Mouse (Mus musculus) lung, adult 2 months (tissue): ENCODE measurements around the gene Ica1. TPM values are rescaled to one million over a fixed set of nuclear protein-coding genes. Genes with fewer than 3 reads are reported as not detected.

ENCODE experiments used
- DNase-seq: peaks from one replicate; pipeline ENCODE4 v3.0.0; 2022
- H3K4me1 ChIP-seq: fragments of 200-500 bp; 2 replicates; pipeline ENCODE4 v1.6.1; 2011; ENCODE audit warnings: low read length; ENCODE audit not compliant: control insufficient read depth, insufficient read depth
- H3K4me3 ChIP-seq: fragments of 200-500 bp; replicated peaks from 2 replicates; pipeline ENCODE3; 2011; ENCODE audit warnings: low read depth, mild to moderate bottlenecking, control low read depth, low read length; ENCODE audit errors: extremely low read depth
- CTCF ChIP-seq: fragments of 200-500 bp; IDR thresholded peaks from 2 replicates; pipeline ENCODE4 v1.5.1; 2011; ENCODE audit warnings: mild to moderate bottlenecking, low read length, control low read depth; ENCODE audit not compliant: insufficient read depth
- POLR2A ChIP-seq: fragments of 200-500 bp; IDR thresholded peaks from 2 replicates; pipeline ENCODE4 v1.6.1; 2011; ENCODE audit warnings: low read depth, mild to moderate bottlenecking, control low read depth, low read length, borderline replicate concordance; ENCODE audit errors: extremely low read depth
- WGBS: fragments of 180-500 bp; shearing (Covaris S2); methylation state at CpG from one replicate; pipeline ENCODE4 v1.1.7; 2018; 5-methylcytosine and 5-hydroxymethylcytosine counted together
- polyA plus RNA-seq: library from polyadenylated mRNA; depleted of rRNA; stranded (reverse); fragments of >200 nt; gene quantifications from 2 replicates; pipeline ENCODE4 v1.2.3, GENCODE M21; 2012

Gene Ica1
- polyA plus RNA-seq, 1 experiment: 10.9 TPM

GRCm38 (mm10) chr6:8769803-8770202, 8.5 kb downstream of the Ica1 start:
- TF ChIP-seq CTCF: no peak
- TF ChIP-seq POLR2A: no peak
- no peak for DNase-seq
- H3K4me3 ChIP-seq: peak overlapping the region; percentile 39
- 29% methylated on average over 6 of the region's 6 CpGs for WGBS
- H3K4me1 ChIP-seq: peaks cover 16% of the 10 kb centered on the region

- Histone ChIP-seq H3K4me3 (no peak overlapping the region), H3K4me1 (peaks cover 16% of the 10 kb centered on the region)
- 76% methylated on average over 5 of the region's 5 CpGs for WGBS
- no peak for DNase-seq
- no peak for TF ChIP-seq CTCF
- TF ChIP-seq POLR2A: no peak
Observed at GRCm38 (mm10) chr6:8766652-8767051, 11.6 kb downstream of the Ica1 start.

- Histone ChIP-seq H3K4me1 (peaks cover 9% of the 10 kb centered on the region), H3K4me3 (no peak overlapping the region)
- TF ChIP-seq CTCF: no peak
- DNase-seq: no peak
- 88% methylated on average over 3 of the region's 3 CpGs for WGBS
Observed at GRCm38 (mm10) chr6:8765801-8766200, 12.5 kb downstream of the Ica1 start.

- 66% methylated on average over 1 of the region's 1 CpGs for WGBS
- TF ChIP-seq CTCF: no peak
- no peak for TF ChIP-seq POLR2A
- Histone ChIP-seq H3K4me1 (peaks cover 4% of the 10 kb centered on the region), H3K4me3 (no peak overlapping the region)
- no peak for DNase-seq
Observed at GRCm38 (mm10) chr6:8765064-8765463, 13.2 kb downstream of the Ica1 start.

GRCm38 (mm10) chr6:8760708-8761294, 17.5 kb downstream of the Ica1 start:
- WGBS: 70% methylated on average over 5 of the region's 5 CpGs

GRCm38 (mm10) chr6:8759901-8760300, 18.4 kb downstream of the Ica1 start:
- H3K4me1 ChIP-seq: peaks cover 2% of the 10 kb centered on the region
- H3K4me3 ChIP-seq: no peak overlapping the region
- 52% methylated on average over 1 of the region's 1 CpGs for WGBS
- DNase-seq: no peak
- TF ChIP-seq POLR2A: no peak
- no peak for TF ChIP-seq CTCF

More at GRCm38 (mm10) chr6:8760708-8761294, 17.5 kb downstream of the Ica1 start:
- Histone ChIP-seq H3K4me3 (no peak overlapping the region), H3K4me1 (peaks cover 2% of the 10 kb centered on the region)
- DNase-seq: no peak
- TF ChIP-seq POLR2A (no peak), CTCF (no peak)

- H3K4me1 ChIP-seq: peaks cover 6% of the 10 kb centered on the region
- H3K4me3 ChIP-seq: no peak overlapping the region
- no peak for TF ChIP-seq POLR2A
- no peak for TF ChIP-seq CTCF
- no peak for DNase-seq
- WGBS: 74% methylated on average over 8 of the region's 8 CpGs
Observed at GRCm38 (mm10) chr6:8755760-8756276, 22.5 kb downstream of the Ica1 start.

GRCm38 (mm10) chr6:8754486-8754885, 23.8 kb downstream of the Ica1 start:
- no peak for TF ChIP-seq POLR2A
- no peak for TF ChIP-seq CTCF
- peaks cover 4% of the 10 kb centered on the region; the same call in 1 of the 2 replicates for H3K4me1 ChIP-seq
- no peak for DNase-seq
- WGBS: 78% methylated on average over 5 of the region's 5 CpGs
- no peak overlapping the region for H3K4me3 ChIP-seq

GRCm38 (mm10) chr6:8753723-8754036, 24.6 kb downstream of the Ica1 start:
- H3K4me1 ChIP-seq: peaks cover 4% of the 10 kb centered on the region; the same call in 1 of the 2 replicates
- WGBS: 84% methylated on average over 2 of the region's 2 CpGs
- no peak overlapping the region for H3K4me3 ChIP-seq
- TF ChIP-seq POLR2A (no peak), CTCF (no peak)
- no peak for DNase-seq

GRCm38 (mm10) chr6:8752984-8753722, 25.1 kb downstream of the Ica1 start:
- no peak overlapping the region for H3K4me3 ChIP-seq
- TF ChIP-seq POLR2A (no peak), CTCF (no peak)
- DNase-seq: peak; percentile 53
- peaks cover 4% of the 10 kb centered on the region; the same call in 1 of the 2 replicates for H3K4me1 ChIP-seq
- 59% methylated on average over 6 of the region's 6 CpGs for WGBS
